Mouse (Mus musculus): ENCODE measurements around the gene Aif1.

The Aif1 gene

GRCm38 (mm10) chr17:35194844-35195630, 19.2 kb upstream of the Aif1 start:
- DNase-seq (ENCODE audit: low spot score in 2 of 2), result no peak

- no peak for DNase-seq (ENCODE audit: low spot score in 2 of 2)
Measured at GRCm38 (mm10) chr17:35193881-35194843, 18.3 kb upstream of the Aif1 start, which contains the start of gene Ltb. TSS of gene Ltb (plus strand) at chr17:35194439.

GRCm38 (mm10) chr17:35192924-35193323, 17.1 kb upstream of the Aif1 start:
- no peak for DNase-seq (ENCODE audit: low spot score in 2 of 2)

- no peak for DNase-seq (ENCODE audit: low spot score in 2 of 2)
Measured at GRCm38 (mm10) chr17:35191723-35192122, 15.9 kb upstream of the Aif1 start.

- no peak for DNase-seq (ENCODE audit: low spot score in 2 of 2)
Measured at GRCm38 (mm10) chr17:35190096-35190495, 14.2 kb upstream of the Aif1 start.

GRCm38 (mm10) chr17:35189186-35189585, 13.3 kb upstream of the Aif1 start:
- DNase-seq (ENCODE audit: low spot score in 2 of 2), result no peak

GRCm38 (mm10) chr17:35187959-35188610, 12.2 kb upstream of the Aif1 start, which contains the start of gene Lst1:
TSS of gene Lst1 (minus strand) at chr17:35188439.
- no peak for DNase-seq (ENCODE audit: low spot score in 2 of 2)

GRCm38 (mm10) chr17:35187345-35187744, 11.5 kb upstream of the Aif1 start:
- no peak for DNase-seq (ENCODE audit: low spot score in 2 of 2)

GRCm38 (mm10) chr17:35186681-35187080, 10.8 kb upstream of the Aif1 start:
- DNase-seq (ENCODE audit: low spot score in 2 of 2), result no peak

GRCm38 (mm10) chr17:35185639-35186611, 10.1 kb upstream of the Aif1 start:
- peak; percentile 71 to 80 for DNase-seq (ENCODE audit: low spot score in 2 of 2)

- DNase-seq (ENCODE audit: low spot score in 2 of 2), result no peak
Measured at GRCm38 (mm10) chr17:35180093-35180492, 4.2 kb upstream of the Aif1 start.

GRCm38 (mm10) chr17:35178528-35178927, 2.7 kb upstream of the Aif1 start:
- peak; percentile 54 to 70 for DNase-seq (ENCODE audit: low spot score in 2 of 2)

- DNase-seq (ENCODE audit: low spot score in 2 of 2), result no peak
Measured at GRCm38 (mm10) chr17:35175382-35175781, 486 bp downstream of the Aif1 start.

- DNase-seq (ENCODE audit: low spot score in 2 of 2), result no peak
Measured at GRCm38 (mm10) chr17:35174201-35174977, 1.5 kb downstream of the Aif1 start.

GRCm38 (mm10) chr17:35173329-35173728, 2.5 kb downstream of the Aif1 start:
- no peak for DNase-seq (ENCODE audit: low spot score in 2 of 2)

GRCm38 (mm10) chr17:35172445-35173234, 3.2 kb downstream of the Aif1 start:
- DNase-seq (ENCODE audit: low spot score in 2 of 2), result no peak

GRCm38 (mm10) chr17:35168541-35169207, 7.2 kb downstream of the Aif1 start:
- DNase-seq (ENCODE audit: low spot score in 2 of 2), result no peak

- DNase-seq (ENCODE audit: low spot score in 2 of 2), result no peak
Measured at GRCm38 (mm10) chr17:35167794-35168193, 8.1 kb downstream of the Aif1 start.

Measured in urinary bladder, postnatal 36 days (tissue).